Mouse (Mus musculus): ENCODE measurements around the gene Myt1l. TPM values are rescaled to one million over a fixed set of nuclear protein-coding genes. Genes with fewer than 3 reads are reported as not detected.
A peak's percentile ranks its signal among the peaks of the same experiment; 100 is the strongest.

Myt1l gene
- polyA plus RNA-seq, 1 experiment from 2014 or later: 0.43 TPM

GRCm38 (mm10) chr12:29920298-29920697 is 392.1 kb downstream of the Myt1l start:
- Histone ChIP-seq H3K4me1 (ENCODE audit: control insufficient read depth in 2 of 2, insufficient read depth in 2 of 2, low read length in 2 of 2) (no peaks in the 10 kb centered on the region), H3K9me3 (ENCODE audit: control insufficient read depth, low read length) (peaks cover 4% of the 10 kb centered on the region; the same call in 1 of the 2 replicates), H3K4me2 (ENCODE audit: low read length) (no peak overlapping the region), H3K9ac (ENCODE audit: low read length) (no peak overlapping the region), H3K4me3 (ENCODE audit: control insufficient read depth in 1 of 2, insufficient read depth in 1 of 2, low read depth in 1 of 2, low read length in 2 of 2) (no peak overlapping the region), H3K27ac (replicated peaks in 1 of 2; ENCODE audit: control insufficient read depth in 1 of 2, insufficient read depth in 1 of 2, low read depth in 2 of 2, low read length in 2 of 2) (no peak overlapping the region), H3K27me3 (ENCODE audit: control insufficient read depth, insufficient read depth, low read length) (no peaks in the 10 kb centered on the region), H3K36me3 (ENCODE audit: control insufficient read depth, insufficient read depth, low read length) (no peaks in the 10 kb centered on the region)
- ATAC-seq (ENCODE audit: insufficient number of reproducible peaks, insufficient read depth, low FRiP score, low read depth): no peak
- 74% methylated on average over 7 of the region's 7 CpGs for WGBS

GRCm38 (mm10) chr12:29921481-29921880 is 393.3 kb downstream of the Myt1l start:
- no peak for ATAC-seq (ENCODE audit: insufficient number of reproducible peaks, insufficient read depth, low FRiP score, low read depth)
- H3K9me3 ChIP-seq (ENCODE audit: control insufficient read depth, low read length): peaks cover 4% of the 10 kb centered on the region; the same call in 1 of the 2 replicates
- H3K4me2 ChIP-seq (ENCODE audit: low read length): no peak overlapping the region
- H3K4me1 ChIP-seq (ENCODE audit: control insufficient read depth in 2 of 2, insufficient read depth in 2 of 2, low read length in 2 of 2): no peaks in the 10 kb centered on the region
- 78% methylated on average over 11 of the region's 11 CpGs for WGBS
- no peak overlapping the region for H3K9ac ChIP-seq (ENCODE audit: low read length)
- no peak overlapping the region for H3K4me3 ChIP-seq (ENCODE audit: control insufficient read depth in 1 of 2, insufficient read depth in 1 of 2, low read depth in 1 of 2, low read length in 2 of 2)
- H3K27me3 ChIP-seq (ENCODE audit: control insufficient read depth, insufficient read depth, low read length): no peaks in the 10 kb centered on the region
- no peaks in the 10 kb centered on the region for H3K36me3 ChIP-seq (ENCODE audit: control insufficient read depth, insufficient read depth, low read length)
- no peak overlapping the region for H3K27ac ChIP-seq (replicated peaks in 1 of 2; ENCODE audit: control insufficient read depth in 1 of 2, insufficient read depth in 1 of 2, low read depth in 2 of 2, low read length in 2 of 2)

- Histone ChIP-seq H3K9me3 (ENCODE audit: control insufficient read depth, low read length) (no peaks in the 10 kb centered on the region), H3K27me3 (ENCODE audit: control insufficient read depth, insufficient read depth, low read length) (no peaks in the 10 kb centered on the region)
- no peak for ATAC-seq (ENCODE audit: insufficient number of reproducible peaks, insufficient read depth, low FRiP score, low read depth)
These were observed 398.7 kb downstream of the Myt1l start for GRCm38 (mm10) chr12:29926896-29927295.

GRCm38 (mm10) chr12:29930591-29930990 is 402.4 kb downstream of the Myt1l start:
- Histone ChIP-seq H3K9ac (ENCODE audit: low read length) (no peak overlapping the region), H3K4me1 (ENCODE audit: control insufficient read depth in 2 of 2, insufficient read depth in 2 of 2, low read length in 2 of 2) (peaks cover 14 to 15% of the 10 kb centered on the region in 2 experiments), H3K27me3 (ENCODE audit: control insufficient read depth, insufficient read depth, low read length) (no peaks in the 10 kb centered on the region), H3K4me3 (ENCODE audit: control insufficient read depth in 1 of 2, insufficient read depth in 1 of 2, low read depth in 1 of 2, low read length in 2 of 2) (no peak overlapping the region), H3K36me3 (ENCODE audit: control insufficient read depth, insufficient read depth, low read length) (no peaks in the 10 kb centered on the region), H3K27ac (replicated peaks in 1 of 2; ENCODE audit: control insufficient read depth in 1 of 2, insufficient read depth in 1 of 2, low read depth in 2 of 2, low read length in 2 of 2) (peak overlapping the region in 1 of 2 experiments; percentile 30; a peak in 1 of 4 replicates), H3K9me3 (ENCODE audit: control insufficient read depth, low read length) (no peaks in the 10 kb centered on the region), H3K4me2 (ENCODE audit: low read length) (no peak overlapping the region)
- 21% methylated on average over 1 of the region's 1 CpGs for WGBS
- no peak for ATAC-seq (ENCODE audit: insufficient number of reproducible peaks, insufficient read depth, low FRiP score, low read depth)

More at GRCm38 (mm10) chr12:29926896-29927295, 398.7 kb downstream of the Myt1l start:
- Histone ChIP-seq H3K4me2 (ENCODE audit: low read length) (no peak overlapping the region), H3K4me3 (ENCODE audit: control insufficient read depth in 1 of 2, insufficient read depth in 1 of 2, low read depth in 1 of 2, low read length in 2 of 2) (no peak overlapping the region), H3K36me3 (ENCODE audit: control insufficient read depth, insufficient read depth, low read length) (no peaks in the 10 kb centered on the region), H3K27ac (replicated peaks in 1 of 2; ENCODE audit: control insufficient read depth in 1 of 2, insufficient read depth in 1 of 2, low read depth in 2 of 2, low read length in 2 of 2) (no peak overlapping the region), H3K4me1 (ENCODE audit: control insufficient read depth in 2 of 2, insufficient read depth in 2 of 2, low read length in 2 of 2) (peaks cover 9 to 15% of the 10 kb centered on the region in 2 experiments), H3K9ac (ENCODE audit: low read length) (no peak overlapping the region)
- 38% methylated on average over 3 of the region's 3 CpGs for WGBS

- Histone ChIP-seq H3K4me3 (ENCODE audit: control insufficient read depth in 1 of 2, insufficient read depth in 1 of 2, low read depth in 1 of 2, low read length in 2 of 2) (no peak overlapping the region), H3K27me3 (ENCODE audit: control insufficient read depth, insufficient read depth, low read length) (no peaks in the 10 kb centered on the region)
These were observed 404.8 kb downstream of the Myt1l start for GRCm38 (mm10) chr12:29932951-29933350.

GRCm38 (mm10) chr12:29933501-29933900 is 405.3 kb downstream of the Myt1l start:
- Histone ChIP-seq H3K9ac (ENCODE audit: low read length) (no peak overlapping the region), H3K36me3 (ENCODE audit: control insufficient read depth, insufficient read depth, low read length) (no peaks in the 10 kb centered on the region), H3K9me3 (ENCODE audit: control insufficient read depth, low read length) (no peaks in the 10 kb centered on the region), H3K4me1 (ENCODE audit: control insufficient read depth in 2 of 2, insufficient read depth in 2 of 2, low read length in 2 of 2) (peaks cover 19 to 20% of the 10 kb centered on the region in 2 experiments), H3K4me2 (ENCODE audit: low read length) (no peak overlapping the region), H3K4me3 (ENCODE audit: control insufficient read depth in 1 of 2, insufficient read depth in 1 of 2, low read depth in 1 of 2, low read length in 2 of 2) (no peak overlapping the region), H3K27ac (replicated peaks in 1 of 2; ENCODE audit: control insufficient read depth in 1 of 2, insufficient read depth in 1 of 2, low read depth in 2 of 2, low read length in 2 of 2) (no peak overlapping the region), H3K27me3 (ENCODE audit: control insufficient read depth, insufficient read depth, low read length) (no peaks in the 10 kb centered on the region)
- WGBS: 76% methylated on average over 2 of the region's 2 CpGs
- no peak for ATAC-seq (ENCODE audit: insufficient number of reproducible peaks, insufficient read depth, low FRiP score, low read depth)

More at GRCm38 (mm10) chr12:29932951-29933350, 404.8 kb downstream of the Myt1l start:
- peaks cover 19 to 20% of the 10 kb centered on the region in 2 experiments for H3K4me1 ChIP-seq (ENCODE audit: control insufficient read depth in 2 of 2, insufficient read depth in 2 of 2, low read length in 2 of 2)
- H3K4me2 ChIP-seq (ENCODE audit: low read length): no peak overlapping the region
- no peak overlapping the region for H3K27ac ChIP-seq (replicated peaks in 1 of 2; ENCODE audit: control insufficient read depth in 1 of 2, insufficient read depth in 1 of 2, low read depth in 2 of 2, low read length in 2 of 2)
- ATAC-seq (ENCODE audit: insufficient number of reproducible peaks, insufficient read depth, low FRiP score, low read depth): no peak
- no peaks in the 10 kb centered on the region for H3K9me3 ChIP-seq (ENCODE audit: control insufficient read depth, low read length)
- H3K9ac ChIP-seq (ENCODE audit: low read length): no peak overlapping the region
- 94% methylated on average over 1 of the region's 1 CpGs for WGBS
- H3K36me3 ChIP-seq (ENCODE audit: control insufficient read depth, insufficient read depth, low read length): no peaks in the 10 kb centered on the region

- Histone ChIP-seq H3K9me3 (ENCODE audit: control insufficient read depth, low read length) (no peaks in the 10 kb centered on the region), H3K4me1 (ENCODE audit: control insufficient read depth in 2 of 2, insufficient read depth in 2 of 2, low read length in 2 of 2) (peaks cover 21 to 22% of the 10 kb centered on the region in 2 experiments), H3K4me2 (ENCODE audit: low read length) (no peak overlapping the region), H3K27me3 (ENCODE audit: control insufficient read depth, insufficient read depth, low read length) (no peaks in the 10 kb centered on the region), H3K9ac (ENCODE audit: low read length) (no peak overlapping the region), H3K4me3 (ENCODE audit: control insufficient read depth in 1 of 2, insufficient read depth in 1 of 2, low read depth in 1 of 2, low read length in 2 of 2) (no peak overlapping the region), H3K36me3 (ENCODE audit: control insufficient read depth, insufficient read depth, low read length) (no peaks in the 10 kb centered on the region), H3K27ac (replicated peaks in 1 of 2; ENCODE audit: control insufficient read depth in 1 of 2, insufficient read depth in 1 of 2, low read depth in 2 of 2, low read length in 2 of 2) (0 out of 4 replicates have a peak overlapping the region, but pooled peaks of 1 of the 2 experiments have one; percentile 10)
- 72% methylated on average over 8 of the region's 8 CpGs for WGBS
- no peak for ATAC-seq (ENCODE audit: insufficient number of reproducible peaks, insufficient read depth, low FRiP score, low read depth)
These were observed 406.0 kb downstream of the Myt1l start for GRCm38 (mm10) chr12:29934120-29934581.

- H3K36me3 ChIP-seq (ENCODE audit: control insufficient read depth, insufficient read depth, low read length): no peaks in the 10 kb centered on the region
- no peaks in the 10 kb centered on the region for H3K27me3 ChIP-seq (ENCODE audit: control insufficient read depth, insufficient read depth, low read length)
- ATAC-seq (ENCODE audit: insufficient number of reproducible peaks, insufficient read depth, low FRiP score, low read depth): no peak
- H3K4me1 ChIP-seq (ENCODE audit: control insufficient read depth in 2 of 2, insufficient read depth in 2 of 2, low read length in 2 of 2): peaks cover 26 to 36% of the 10 kb centered on the region in 2 experiments
- H3K9me3 ChIP-seq (ENCODE audit: control insufficient read depth, low read length): no peaks in the 10 kb centered on the region
- peak within 1 kb of the TSS; percentile 61 to 87 for H3K4me3 ChIP-seq (ENCODE audit: control insufficient read depth in 1 of 2, insufficient read depth in 1 of 2, low read depth in 1 of 2, low read length in 2 of 2)
- peak within 1 kb of the TSS; percentile 73 for H3K4me2 ChIP-seq (ENCODE audit: low read length)
- H3K9ac ChIP-seq (ENCODE audit: low read length): peak within 1 kb of the TSS; percentile 95
- peak within 1 kb of the TSS; percentile 60 to 91 for H3K27ac ChIP-seq (replicated peaks in 1 of 2; ENCODE audit: control insufficient read depth in 1 of 2, insufficient read depth in 1 of 2, low read depth in 2 of 2, low read length in 2 of 2)
- WGBS: 52% methylated on average over 8 of the region's 8 CpGs
These were observed 409.1 kb downstream of the Myt1l start, which contains the start of gene Pxdn for GRCm38 (mm10) chr12:29937308-29937707. Pxdn (plus strand) TSS chr12:29937608.

All from heart, embryonic 14.5 days (tissue).